Mouse (Mus musculus) liver, postnatal 0 days (tissue): ENCODE measurements at regions not wholly inside any gene's neighbourhood (a gene's known extent, or its start where the extent isn't known, plus 50 kb on each side); places are given as distances from the start of the nearest gene placed in this dataset.

ENCODE experiments used
- ATAC-seq: fragments of 200-750 bp; cut with Nextera tagmentation; 2 replicates; pipeline ENCODE4 v1.8.0; 2017; ENCODE audit warnings: mild to moderate bottlenecking, moderate library complexity
- DNase-seq: peaks from one replicate; pipeline ENCODE4 v3.0.0-alpha.2; 2016
- H3K27ac ChIP-seq: fragments of 300-500 bp; sonication (generic); 2 replicates; pipeline ENCODE4 v1.5.1; 2014; ENCODE audit warnings: antibody characterized with exemption, moderate library complexity, mild to moderate bottlenecking, low read depth
- H3K27me3 ChIP-seq: fragments of 300-500 bp; sonication (generic); 2 replicates; pipeline ENCODE4 v1.6.1; 2014; ENCODE audit warnings: low read length, control low read depth, mixed read lengths; ENCODE audit not compliant: insufficient read depth
- H3K36me3 ChIP-seq: fragments of 300-500 bp; sonication (generic); replicated peaks from 2 replicates; pipeline ENCODE4 v1.6.1; 2014; ENCODE audit warnings: mild to moderate bottlenecking, control low read depth, low read length, moderate library complexity, mixed read lengths; ENCODE audit not compliant: insufficient read depth
- H3K4me1 ChIP-seq: fragments of 300-500 bp; sonication (generic); 2 replicates; pipeline ENCODE4 v1.6.1; 2014; ENCODE audit warnings: antibody characterized with exemption, mild to moderate bottlenecking, control low read depth; ENCODE audit not compliant: insufficient read depth
- H3K4me2 ChIP-seq: fragments of 300-500 bp; sonication (generic); 2 replicates; pipeline ENCODE4 v1.6.1; 2014; ENCODE audit warnings: low read depth, mild to moderate bottlenecking, low read length, moderate library complexity, mixed read lengths
- H3K4me3 ChIP-seq: fragments of 300-500 bp; sonication (generic); 2 replicates; pipeline ENCODE4 v1.5.1; 2014; ENCODE audit warnings: low read depth, low read length
- H3K9ac ChIP-seq: fragments of 300-500 bp; sonication (generic); replicated peaks from 2 replicates; pipeline ENCODE4 v1.6.1; 2014; ENCODE audit warnings: mild to moderate bottlenecking, moderate library complexity
- H3K9me3 ChIP-seq: fragments of 300-500 bp; sonication (generic); 2 replicates; pipeline ENCODE4 v1.6.1; 2016; ENCODE audit warnings: mild to moderate bottlenecking, control low read depth, low read length, mixed read lengths
- CTCF ChIP-seq: sonication (generic); IDR thresholded peaks from 2 replicates; pipeline ENCODE4 v1.5.1; 2016; ENCODE audit warnings: antibody characterized with exemption, low read depth
- EP300 ChIP-seq: IDR thresholded peaks from 2 replicates; pipeline ENCODE4 v1.6.1; 2016; ENCODE audit warnings: antibody characterized with exemption, low read depth, mild to moderate bottlenecking
- WGBS: fragments of 180-500 bp; shearing (Covaris S2); extraction: QIAGEN DNeasy Blood & Tissue Kit; methylation state at CpG from one replicate; pipeline ENCODE4 v1.1.7; 2014; ENCODE audit not compliant: insufficient replicate concordance; 5-methylcytosine and 5-hydroxymethylcytosine counted together

GRCm38 (mm10) chrX:163302697-163303096 is 246.8 kb downstream of the Grpr start:
- H3K4me1 ChIP-seq = no peaks in the 10 kb centered on the region
- DNase-seq = no peak
- H3K9ac ChIP-seq = no peak overlapping the region
- no peak overlapping the region for H3K4me2 ChIP-seq
- no peak overlapping the region for H3K4me3 ChIP-seq
- H3K27ac ChIP-seq = no peak overlapping the region
- ATAC-seq = no peak
- TF ChIP-seq CTCF (no peak), EP300 (no peak)
- H3K9me3 ChIP-seq = no peaks in the 10 kb centered on the region
- WGBS = 64% methylated on average over 4 of the region's 4 CpGs
- no peaks in the 10 kb centered on the region for H3K27me3 ChIP-seq
- no peaks in the 10 kb centered on the region for H3K36me3 ChIP-seq

DNA sequence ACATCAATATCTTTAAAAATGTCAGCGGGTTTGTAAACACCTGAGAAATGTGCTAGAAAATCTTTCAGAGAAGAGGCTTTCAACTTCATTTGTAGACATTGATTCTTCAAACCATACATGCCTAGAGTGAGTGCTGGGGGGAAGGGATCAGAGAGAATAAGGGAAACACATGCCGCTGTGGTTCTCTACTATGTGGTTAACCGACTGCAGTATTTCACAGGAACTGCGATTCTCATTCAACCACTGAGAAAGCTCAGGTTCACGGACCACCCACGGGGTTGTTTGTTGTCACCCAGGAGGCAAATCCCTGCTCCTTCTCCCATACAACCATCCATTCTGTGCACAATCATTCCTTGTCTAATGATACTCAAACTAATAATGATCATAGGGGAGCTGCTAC is 248.4 kb downstream of the Grpr start:
- Histone ChIP-seq H3K27ac (no peak overlapping the region), H3K4me1 (no peaks in the 10 kb centered on the region), H3K4me2 (no peak overlapping the region), H3K9me3 (no peaks in the 10 kb centered on the region), H3K4me3 (no peak overlapping the region), H3K27me3 (no peaks in the 10 kb centered on the region), H3K9ac (no peak overlapping the region), H3K36me3 (no peaks in the 10 kb centered on the region)
- WGBS = 49% methylated on average over 6 of the region's 6 CpGs
- ATAC-seq (no peak), DNase-seq (no peak)
- no peak for TF ChIP-seq EP300

GRCm38 (mm10) chrX:163296956-163297628 is 252.4 kb downstream of the Grpr start:
- H3K9ac ChIP-seq = no peak overlapping the region
- H3K9me3 ChIP-seq = no peaks in the 10 kb centered on the region
- TF ChIP-seq EP300 = no peak
- TF ChIP-seq CTCF = no peak
- H3K36me3 ChIP-seq = no peaks in the 10 kb centered on the region
- H3K27me3 ChIP-seq = no peaks in the 10 kb centered on the region
- H3K4me2 ChIP-seq = no peak overlapping the region
- no peaks in the 10 kb centered on the region for H3K4me1 ChIP-seq
- no peak overlapping the region for H3K4me3 ChIP-seq
- 56% methylated on average over 8 of the region's 8 CpGs for whole genome bisulfite sequencing
- ATAC-seq (no peak), DNase-seq (no peak)
- no peak overlapping the region for H3K27ac ChIP-seq

- Histone ChIP-seq H3K36me3 (no peaks in the 10 kb centered on the region), H3K27ac (no peak overlapping the region), H3K9ac (no peak overlapping the region), H3K4me3 (no peak overlapping the region), H3K27me3 (no peaks in the 10 kb centered on the region), H3K4me1 (no peaks in the 10 kb centered on the region), H3K9me3 (no peaks in the 10 kb centered on the region), H3K4me2 (no peak overlapping the region)
- no peak for ATAC-seq
- 73% methylated on average over 2 of the region's 2 CpGs for WGBS
- TF ChIP-seq EP300 = no peak
- DNase-seq = no peak
These were observed 288.2 kb downstream of the Grpr start for GRCm38 (mm10) chrX:163261248-163261647.

DNA sequence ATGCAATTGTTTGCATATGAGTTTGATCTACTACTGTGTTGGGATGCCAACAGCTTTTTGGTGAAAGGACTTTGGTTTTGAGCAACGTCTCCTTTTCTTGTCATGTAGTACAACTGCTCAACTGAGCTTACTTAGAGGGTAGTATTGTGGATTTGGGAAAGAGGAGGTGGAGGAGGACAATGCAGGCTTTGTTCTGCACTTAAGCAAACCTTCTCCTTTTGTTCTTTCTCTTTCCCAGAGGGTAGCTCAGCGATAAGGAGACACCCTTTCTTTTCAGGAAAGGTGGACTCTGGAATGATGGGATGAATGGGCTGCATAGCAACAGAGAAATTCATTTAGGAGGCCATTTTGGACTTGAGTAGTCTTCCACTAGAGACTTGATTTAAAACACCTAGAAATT is 288.6 kb upstream of the S100g start:
- no peak for ATAC-seq

GRCm38 (mm10) chrX:163205260-163205659 is 240.9 kb upstream of the S100g start:
- no peak for ATAC-seq
- Histone ChIP-seq H3K36me3 (no peaks in the 10 kb centered on the region), H3K27ac (no peak overlapping the region), H3K9me3 (no peaks in the 10 kb centered on the region), H3K4me2 (no peak overlapping the region), H3K4me3 (no peak overlapping the region), H3K27me3 (no peaks in the 10 kb centered on the region), H3K9ac (no peak overlapping the region), H3K4me1 (no peaks in the 10 kb centered on the region)
- DNase-seq = no peak
- whole genome bisulfite sequencing = 76% methylated on average over 2 of the region's 2 CpGs
- TF ChIP-seq EP300 (no peak), CTCF (no peak)

More for the DNA sequence above, 288.6 kb upstream of the S100g start:
- Histone ChIP-seq H3K27me3 (no peaks in the 10 kb centered on the region), H3K4me1 (no peaks in the 10 kb centered on the region), H3K36me3 (no peaks in the 10 kb centered on the region), H3K27ac (no peak overlapping the region), H3K4me2 (no peak overlapping the region), H3K4me3 (no peak overlapping the region), H3K9me3 (no peaks in the 10 kb centered on the region), H3K9ac (no peak overlapping the region)
- 56% methylated on average over 2 of the region's 2 CpGs for WGBS
- no peak for DNase-seq
- TF ChIP-seq EP300 (no peak), CTCF (no peak)

- Histone ChIP-seq H3K9ac (no peak overlapping the region), H3K4me2 (no peak overlapping the region), H3K36me3 (no peaks in the 10 kb centered on the region), H3K27me3 (no peaks in the 10 kb centered on the region), H3K4me1 (no peaks in the 10 kb centered on the region), H3K4me3 (no peak overlapping the region), H3K27ac (no peak overlapping the region), H3K9me3 (no peaks in the 10 kb centered on the region)
- ATAC-seq (no peak), DNase-seq (no peak)
- WGBS = 83% methylated on average over 1 of the region's 1 CpGs
- TF ChIP-seq CTCF (no peak), EP300 (no peak)
These were observed 239.0 kb upstream of the S100g start for GRCm38 (mm10) chrX:163203446-163203845.
